Mouse (Mus musculus) limb, embryonic 10.5 days (tissue): ENCODE data around the gene Uimc1. TPM values are rescaled to one million over a fixed set of nuclear protein-coding genes. Genes with fewer than 3 reads are reported as not detected.

Experiments
- DNase-seq: peaks from one replicate; pipeline ENCODE4 v3.0.0-alpha.2; 2017; ENCODE audit warnings: low spot score
- H3K27ac ChIP-seq: fragments of 300-500 bp; sonication (generic); 2 replicates; pipeline ENCODE4 v1.5.1; 2016; ENCODE audit warnings: mild to moderate bottlenecking
- H3K27me3 ChIP-seq: fragments of 300-500 bp; sonication (generic); 2 replicates; pipeline ENCODE4 v1.6.1; 2016; ENCODE audit warnings: low read depth, mild to moderate bottlenecking; ENCODE audit not compliant: poor library complexity, severe bottlenecking
- H3K36me3 ChIP-seq: fragments of 300-500 bp; sonication (generic); 2 replicates; pipeline ENCODE4 v1.6.1; 2016; ENCODE audit warnings: mild to moderate bottlenecking, moderate library complexity
- H3K4me1 ChIP-seq: fragments of 300-500 bp; sonication (generic); 2 replicates; pipeline ENCODE4 v1.6.1; 2016
- H3K4me3 ChIP-seq: fragments of 300-500 bp; sonication (generic); 2 replicates; pipeline ENCODE4 v1.5.1; 2016; ENCODE audit warnings: mild to moderate bottlenecking, moderate library complexity
- H3K9me3 ChIP-seq: fragments of 300-500 bp; sonication (generic); replicated peaks from 2 replicates; pipeline ENCODE4 v1.6.1; 2016; ENCODE audit warnings: mild to moderate bottlenecking
- WGBS: fragments of 180-500 bp; shearing (Covaris S2); methylation state at CpG from one replicate; pipeline ENCODE4 v1.1.7; 2016; 5-methylcytosine and 5-hydroxymethylcytosine counted together
- polyA plus RNA-seq: library from polyadenylated mRNA; unstranded; fragments of >200 nt; fragmentation: Nextera tagmentation; extraction: Ambion mirVana; gene quantifications from 2 replicates; pipeline ENCODE4 v1.2.1, GENCODE M21; 2016

Uimc1 gene
- polyA plus RNA-seq = 21.2 and 24.4 TPM in 2 replicates

DNA sequence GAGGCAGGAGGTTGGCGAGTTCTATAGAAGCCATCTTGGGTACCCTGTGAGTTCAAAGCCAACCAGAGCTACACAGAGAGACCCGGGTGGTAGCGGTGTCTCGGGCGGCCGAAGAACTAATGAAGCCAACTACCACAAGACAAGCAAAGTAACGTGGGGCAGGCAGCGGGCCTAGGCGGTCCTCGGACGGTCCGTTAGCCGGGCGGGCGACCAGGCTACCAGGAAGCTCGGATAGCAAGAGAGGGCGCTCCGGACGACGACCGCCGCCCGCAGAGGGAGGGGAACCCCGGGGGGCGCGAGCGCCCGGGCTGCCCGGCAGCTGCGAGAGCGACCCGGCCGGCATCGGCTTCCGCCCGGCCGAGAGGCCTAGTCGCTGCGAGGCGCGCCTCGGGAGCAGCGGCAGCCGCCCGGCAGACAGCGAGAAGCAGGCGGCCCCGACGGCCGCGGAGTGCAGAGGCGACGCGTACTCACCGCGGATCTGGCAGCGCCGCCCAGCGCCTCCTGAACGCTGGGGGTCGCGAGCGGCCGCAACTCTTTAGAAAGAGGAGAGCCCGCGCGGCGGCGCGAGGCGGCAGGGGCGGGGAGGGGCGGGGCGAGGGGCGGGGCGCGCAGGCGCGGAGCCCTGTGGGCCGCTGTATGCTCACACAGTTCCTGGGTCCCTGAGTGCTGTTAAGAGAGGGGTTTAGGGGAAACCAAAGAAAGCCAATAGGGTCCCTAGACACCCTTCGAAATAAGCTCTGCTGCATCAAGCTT is at the start of gene Uimc1:
Gene Uimc1, minus strand, starts transcription at position 575 of the 753 bp plus-strand sequence.
- H3K36me3 ChIP-seq = no peaks in the 10 kb centered on the region
- no peaks in the 10 kb centered on the region for H3K9me3 ChIP-seq
- WGBS = under 1% methylated on average over 81 of the region's 81 CpGs
- peak within 1 kb of the TSS; percentile 92 for H3K4me3 ChIP-seq
- H3K27ac ChIP-seq = peak within 1 kb of the TSS; percentile 95
- peaks cover 12% of the 10 kb centered on the region for H3K4me1 ChIP-seq
- H3K27me3 ChIP-seq = no peaks in the 10 kb centered on the region
- DNase-seq = peak; percentile 92

- H3K4me1 ChIP-seq = peaks cover under 1% of the 10 kb centered on the region; the same call in 1 of the 2 replicates
- H3K27me3 ChIP-seq = no peaks in the 10 kb centered on the region
- no peak for DNase-seq
- no peak overlapping the region for H3K4me3 ChIP-seq
- H3K36me3 ChIP-seq = no peaks in the 10 kb centered on the region
- H3K27ac ChIP-seq = no peak overlapping the region
- H3K9me3 ChIP-seq = no peaks in the 10 kb centered on the region
- 79% methylated on average over 2 of the region's 2 CpGs for WGBS
Measured at GRCm38 (mm10) chr13:55140271-55140670, 40.2 kb upstream of the Uimc1 start.

- no peaks in the 10 kb centered on the region for H3K9me3 ChIP-seq
- no peak for DNase-seq
- 4% methylated on average over 5 of the region's 5 CpGs for WGBS
- H3K4me3 ChIP-seq = no peak overlapping the region
- peaks cover 2% of the 10 kb centered on the region; the same call in 1 of the 2 replicates for H3K4me1 ChIP-seq
- no peak overlapping the region for H3K27ac ChIP-seq
- H3K36me3 ChIP-seq = peaks cover 38% of the 10 kb centered on the region
- no peaks in the 10 kb centered on the region for H3K27me3 ChIP-seq
Measured at GRCm38 (mm10) chr13:55135382-55135781, 35.3 kb upstream of the Uimc1 start.

- Histone ChIP-seq H3K4me1 (peaks cover 2% of the 10 kb centered on the region; the same call in 1 of the 2 replicates), H3K4me3 (no peak within 1 kb of the TSS), H3K27ac (no peak within 1 kb of the TSS), H3K36me3 (peaks cover 55% of the 10 kb centered on the region), H3K27me3 (no peaks in the 10 kb centered on the region), H3K9me3 (no peaks in the 10 kb centered on the region)
- DNase-seq = no peak
- 94% methylated on average over 2 of the region's 2 CpGs for WGBS
Measured at GRCm38 (mm10) chr13:55133448-55133847, 33.3 kb upstream of the Uimc1 start, which contains the start of gene Gm17617. TSS of gene Gm17617 (minus strand) at chr13:55133548.

DNA sequence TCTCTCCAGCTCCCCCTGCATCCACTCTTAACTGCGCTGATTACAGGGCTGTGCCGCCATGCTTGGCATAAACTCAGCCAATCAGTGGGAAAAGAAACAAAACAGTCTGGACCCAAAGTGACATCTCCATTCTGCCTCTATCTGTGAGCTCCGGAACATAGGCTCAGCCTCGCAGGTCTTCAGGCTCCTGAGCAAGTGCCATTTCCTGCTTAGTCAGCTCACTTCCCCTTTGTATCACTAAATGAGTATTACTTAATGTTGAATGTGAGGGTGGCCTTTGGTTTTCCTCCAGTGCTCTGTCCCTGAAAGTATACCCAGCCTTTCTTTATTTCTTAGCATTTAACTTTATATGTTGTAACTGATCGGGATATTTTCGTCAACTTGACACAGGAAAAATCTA is 24.8 kb upstream of the Uimc1 start:
- Histone ChIP-seq H3K36me3 (peaks cover 82% of the 10 kb centered on the region), H3K4me1 (no peaks in the 10 kb centered on the region), H3K9me3 (no peaks in the 10 kb centered on the region), H3K27me3 (no peaks in the 10 kb centered on the region), H3K4me3 (no peak overlapping the region), H3K27ac (no peak overlapping the region)
- DNase-seq = no peak
- 93% methylated on average over 6 of the region's 6 CpGs for WGBS

- Histone ChIP-seq H3K4me1 (no peaks in the 10 kb centered on the region), H3K27ac (no peak overlapping the region), H3K27me3 (no peaks in the 10 kb centered on the region), H3K9me3 (no peaks in the 10 kb centered on the region), H3K36me3 (peaks cover 77% of the 10 kb centered on the region), H3K4me3 (no peak overlapping the region)
- 87% methylated on average over 6 of the region's 6 CpGs for WGBS
- DNase-seq = no peak
Measured at GRCm38 (mm10) chr13:55114375-55114774, 14.3 kb upstream of the Uimc1 start.

DNA sequence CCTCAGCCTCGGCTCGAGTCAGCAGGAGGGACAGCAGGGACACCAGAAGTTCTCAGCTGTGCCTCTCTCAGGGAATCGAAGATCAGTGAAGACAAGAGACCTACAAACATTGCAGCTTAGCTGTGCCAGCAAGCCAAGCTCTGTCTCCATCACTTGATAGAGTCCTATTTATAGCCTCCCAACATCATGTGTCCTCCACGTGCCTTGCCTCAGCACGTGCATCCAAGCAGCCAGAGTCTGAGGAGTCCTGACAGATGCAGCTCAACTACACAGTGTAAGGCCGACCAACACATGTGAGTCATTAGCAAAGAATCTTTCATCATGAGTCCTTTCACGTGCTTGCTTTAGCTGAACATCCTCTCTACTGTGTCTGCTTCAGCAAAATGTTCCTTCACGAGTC is 7.6 kb upstream of the Uimc1 start:
- peak; percentile 23 for DNase-seq
- peaks cover 10% of the 10 kb centered on the region for H3K4me1 ChIP-seq
- H3K4me3 ChIP-seq = no peak overlapping the region
- H3K36me3 ChIP-seq = peaks cover 33% of the 10 kb centered on the region
- 84% methylated on average over 8 of the region's 8 CpGs for WGBS
- no peak overlapping the region for H3K27ac ChIP-seq
- H3K27me3 ChIP-seq = no peaks in the 10 kb centered on the region
- no peaks in the 10 kb centered on the region for H3K9me3 ChIP-seq

GRCm38 (mm10) chr13:55107116-55107515 is 7.0 kb upstream of the Uimc1 start:
- H3K4me1 ChIP-seq = peaks cover 10% of the 10 kb centered on the region
- H3K36me3 ChIP-seq = peaks cover 29% of the 10 kb centered on the region
- H3K27ac ChIP-seq = no peak overlapping the region
- no peaks in the 10 kb centered on the region for H3K27me3 ChIP-seq
- no peak overlapping the region for H3K4me3 ChIP-seq
- WGBS = 90% methylated on average over 4 of the region's 4 CpGs
- H3K9me3 ChIP-seq = no peaks in the 10 kb centered on the region
- DNase-seq = no peak

DNA sequence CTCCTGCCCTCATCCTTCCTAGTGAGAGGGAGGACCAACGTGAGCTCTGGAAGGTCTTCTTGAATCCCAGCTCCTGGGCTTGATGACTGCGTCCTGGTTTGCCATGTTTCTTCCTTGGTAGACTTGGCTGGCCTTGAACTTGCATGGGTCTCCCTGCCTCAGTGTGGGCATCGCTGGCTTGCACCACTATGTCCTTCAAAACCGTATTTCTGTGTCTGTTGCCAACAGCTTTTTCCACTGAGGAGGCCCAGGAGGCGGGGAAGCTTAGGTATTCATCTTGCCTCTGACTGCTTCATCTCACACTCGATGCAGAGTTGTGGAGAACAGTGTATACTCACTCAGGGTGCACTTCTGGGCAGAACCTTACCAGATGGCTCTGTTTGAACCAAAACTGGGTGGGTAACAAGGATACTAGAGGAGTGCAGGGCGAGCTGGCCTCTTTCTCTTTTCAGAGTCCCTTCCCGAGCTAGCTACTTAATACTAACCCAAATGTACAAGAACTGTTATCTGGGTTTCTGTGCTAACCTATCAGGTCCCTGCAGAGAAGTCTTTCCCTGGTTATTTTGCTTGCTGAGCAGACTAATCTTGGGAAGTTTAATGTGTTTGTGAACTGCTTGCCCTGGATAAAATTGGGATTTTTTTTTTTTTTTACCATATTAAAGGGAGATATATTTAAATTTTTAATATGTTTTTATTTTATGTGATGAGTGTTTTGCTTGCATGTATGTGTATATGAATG is 6.0 kb upstream of the Uimc1 start:
- H3K27ac ChIP-seq = peak overlapping the region; percentile 92
- WGBS = 26% methylated on average over 8 of the region's 8 CpGs

DNA sequence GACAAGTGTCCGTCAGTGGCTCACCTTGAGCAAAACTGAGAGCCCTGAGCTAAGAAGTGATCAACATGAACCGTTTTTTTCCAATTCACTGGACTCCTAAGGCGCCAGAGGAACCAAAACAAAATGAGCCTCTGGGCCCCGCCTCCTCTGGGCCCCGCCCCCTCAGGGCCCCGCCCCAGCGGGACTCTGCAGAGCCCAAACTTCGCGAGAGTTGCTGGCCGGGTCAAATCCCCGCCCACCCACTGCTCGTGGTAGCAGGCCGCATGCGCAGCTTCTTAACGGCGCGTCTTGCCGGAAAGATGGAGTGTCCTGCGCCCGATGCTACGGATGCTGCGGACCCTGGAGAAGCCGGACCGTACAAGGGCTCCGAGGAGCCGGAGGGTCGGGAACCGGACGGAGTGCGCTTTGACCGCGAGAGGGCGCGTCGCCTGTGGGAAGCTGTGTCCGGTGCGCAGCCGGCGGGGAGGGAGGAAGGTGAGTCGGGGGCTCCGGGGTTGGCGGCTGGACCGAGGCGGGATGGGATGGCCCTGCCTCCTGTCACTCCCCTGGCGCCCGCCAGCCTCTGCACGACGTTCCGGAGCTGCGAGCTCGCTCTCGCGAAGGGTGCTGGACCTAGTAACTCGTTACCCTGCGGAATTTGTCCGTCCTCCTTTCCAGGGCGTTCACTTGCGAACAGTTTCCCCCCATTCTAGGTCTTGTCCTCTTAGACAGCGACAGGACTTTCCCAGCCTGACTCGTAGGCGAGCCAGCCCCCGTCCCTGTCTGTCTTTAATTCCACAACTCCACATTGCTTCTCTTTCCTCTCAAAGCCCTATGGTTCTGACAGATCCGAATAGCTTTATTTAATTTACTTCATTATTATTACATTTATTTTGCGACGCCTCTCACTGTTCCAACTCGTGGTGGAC is 5.2 kb upstream of the Uimc1 start, which contains the start of gene Zfp346:
Gene Zfp346, plus strand, starts transcription at position 267 of the 908 bp plus-strand sequence.
- Histone ChIP-seq H3K36me3 (peaks cover 24% of the 10 kb centered on the region), H3K27ac (peak within 1 kb of the TSS; percentile 92), H3K4me1 (peaks cover 11% of the 10 kb centered on the region), H3K9me3 (no peaks in the 10 kb centered on the region), H3K27me3 (no peaks in the 10 kb centered on the region), H3K4me3 (peak within 1 kb of the TSS; percentile 88)
- WGBS = under 1% methylated on average over 65 of the region's 66 CpGs
- DNase-seq = peak; percentile 96

More for the DNA sequence above, 6.0 kb upstream of the Uimc1 start:
- no peaks in the 10 kb centered on the region for H3K9me3 ChIP-seq
- no peaks in the 10 kb centered on the region for H3K27me3 ChIP-seq
- peaks cover 25% of the 10 kb centered on the region for H3K36me3 ChIP-seq
- peak overlapping the region; percentile 88 for H3K4me3 ChIP-seq
- H3K4me1 ChIP-seq = peaks cover 10% of the 10 kb centered on the region
- peak; percentile 33 for DNase-seq

- Histone ChIP-seq H3K27ac (no peak overlapping the region), H3K36me3 (peaks cover 11% of the 10 kb centered on the region), H3K9me3 (no peaks in the 10 kb centered on the region), H3K4me3 (no peak overlapping the region), H3K4me1 (peaks cover 22% of the 10 kb centered on the region), H3K27me3 (no peaks in the 10 kb centered on the region)
- DNase-seq = no peak
- WGBS = 72% methylated on average over 2 of the region's 2 CpGs
Measured at GRCm38 (mm10) chr13:55103351-55103750, 3.3 kb upstream of the Uimc1 start.

GRCm38 (mm10) chr13:55102366-55102765 is 2.3 kb upstream of the Uimc1 start:
- 92% methylated on average over 3 of the region's 3 CpGs for WGBS
- H3K27ac ChIP-seq = no peak overlapping the region

More at GRCm38 (mm10) chr13:55102366-55102765, 2.3 kb upstream of the Uimc1 start:
- H3K4me1 ChIP-seq = peaks cover 22% of the 10 kb centered on the region
- H3K36me3 ChIP-seq = peaks cover 1% of the 10 kb centered on the region
- H3K4me3 ChIP-seq = no peak overlapping the region
- H3K9me3 ChIP-seq = no peaks in the 10 kb centered on the region
- no peaks in the 10 kb centered on the region for H3K27me3 ChIP-seq
- DNase-seq = peak; percentile 17
